Mouse (Mus musculus) kidney, adult 2 months (tissue): ENCODE results near the gene Parp14.

Source experiments
- CTCF ChIP-seq: fragments of 200-500 bp; conservative IDR thresholded peaks from 2 replicates; pipeline ENCODE4 v1.5.1; 2011; ENCODE audit warnings: low read depth, mild to moderate bottlenecking, control low read depth, low read length, moderate library complexity, mixed read lengths; ENCODE audit not compliant: insufficient read depth, insufficient read length
- POLR2A ChIP-seq: fragments of 200-500 bp; IDR thresholded peaks from one replicate; pipeline ENCODE4 v1.6.1; 2011; ENCODE audit warnings: low read depth, low read length, control low read depth

- no peak for TF ChIP-seq CTCF
- TF ChIP-seq POLR2A = no peak
Measured at GRCm38 (mm10) chr16:35907432-35908201, 36.3 kb upstream of the Parp14 start.
